Mouse (Mus musculus) liver, adult (tissue): Measurements from ENCODE around the gene Syt16.

Source experiments
- GATA4 ChIP-seq: IDR thresholded peaks from 2 replicates; pipeline ENCODE4 v1.6.1; 2014; ENCODE audit warnings: mild to moderate bottlenecking, low read length; ENCODE audit not compliant: insufficient replicate concordance

Gene Syt16

GRCm38 (mm10) chr12:73986299-73986698, 11.2 kb upstream of the Syt16 start:
- no peak for TF ChIP-seq GATA4

GRCm38 (mm10) chr12:73988393-73989008, 9.0 kb upstream of the Syt16 start:
- TF ChIP-seq GATA4, result no peak

- TF ChIP-seq GATA4, result no peak
These were observed 7.9 kb upstream of the Syt16 start for GRCm38 (mm10) chr12:73989594-73989993.

GRCm38 (mm10) chr12:73996906-73997296, 560 bp upstream of the Syt16 start:
- TF ChIP-seq GATA4, result no peak

- no peak for TF ChIP-seq GATA4
These were observed 631 bp downstream of the Syt16 start for GRCm38 (mm10) chr12:73998128-73998456.

- no peak for TF ChIP-seq GATA4
These were observed 5.0 kb downstream of the Syt16 start for GRCm38 (mm10) chr12:74002449-74002848.

GRCm38 (mm10) chr12:74009448-74009911, 12.0 kb downstream of the Syt16 start:
- TF ChIP-seq GATA4, result no peak

GRCm38 (mm10) chr12:74013739-74014138, 16.3 kb downstream of the Syt16 start:
- peak; percentile 17; the same call in 1 of the 2 replicates for TF ChIP-seq GATA4

- TF ChIP-seq GATA4, result no peak
These were observed 17.3 kb downstream of the Syt16 start for GRCm38 (mm10) chr12:74014739-74015270.

- TF ChIP-seq GATA4, result no peak
These were observed 18.0 kb downstream of the Syt16 start for GRCm38 (mm10) chr12:74015491-74015890.

GRCm38 (mm10) chr12:74023260-74023659, 25.8 kb downstream of the Syt16 start:
- no peak for TF ChIP-seq GATA4

- TF ChIP-seq GATA4, result no peak
These were observed 27.5 kb downstream of the Syt16 start for GRCm38 (mm10) chr12:74024912-74025311.

GRCm38 (mm10) chr12:74043225-74043624, 45.8 kb downstream of the Syt16 start:
- no peak for TF ChIP-seq GATA4

- TF ChIP-seq GATA4, result no peak
These were observed 46.3 kb downstream of the Syt16 start for GRCm38 (mm10) chr12:74043755-74044154.

- TF ChIP-seq GATA4, result no peak
These were observed 46.8 kb downstream of the Syt16 start for GRCm38 (mm10) chr12:74044241-74044640.

- no peak for TF ChIP-seq GATA4
These were observed 58.0 kb downstream of the Syt16 start for GRCm38 (mm10) chr12:74055336-74055931.

- no peak for TF ChIP-seq GATA4
These were observed 58.7 kb downstream of the Syt16 start for GRCm38 (mm10) chr12:74056162-74056561.
